Comparison of ENCODE assay signal across 8 mouse cellular contexts in the genomic region with DNA sequence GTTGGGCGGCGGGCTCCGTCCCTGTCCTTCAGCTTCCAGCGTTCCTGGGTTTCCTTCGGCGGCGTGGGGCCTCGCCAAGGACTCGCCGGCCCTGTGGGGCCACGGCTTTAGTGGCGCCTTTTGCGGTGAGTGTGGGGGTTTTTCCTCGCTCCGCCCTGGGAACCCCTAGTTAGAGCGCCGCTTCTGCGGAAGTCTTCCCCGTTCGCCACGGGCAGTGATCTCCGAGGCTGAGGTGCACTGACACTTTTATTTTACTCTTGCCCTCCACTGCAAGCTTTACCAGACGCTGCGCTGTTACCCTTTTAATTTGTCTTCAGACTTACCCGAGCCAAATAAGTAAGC. TPM values are rescaled to one million over a fixed set of nuclear protein-coding genes. Genes with fewer than 3 reads are reported as not detected.
DNase-seq lines count a peak whose midpoint lies in the region; ATAC-seq and TF ChIP-seq lines count a peak whose summit lies in the region.
"Not testable (repeated sequence)": the region's sequence is repeated elsewhere in the genome, so short reads cannot be mapped to it uniquely, and the experiment has no call there.

No protein-coding gene starts in this region.

- not testable (repeated sequence) for TF ChIP-seq CTCF in cerebellum, adult 2 months (IDR thresholded peaks at IDR 0.05; ENCODE audit: borderline replicate concordance, insufficient read depth, low read depth, low read length); heart, postnatal 0 days (IDR thresholded peaks at IDR 0.05; ENCODE audit: low read depth)

- WGBS in cerebellum, adult 2 months: 0% methylated on average over 11 of the region's 25 CpGs
- WGBS in forebrain, embryonic 11.5 days: 0% methylated on average over 10 of the region's 25 CpGs
- WGBS in heart, postnatal 0 days: 0% methylated on average over 9 of the region's 25 CpGs
- WGBS in kidney, embryonic 14.5 days: 1% methylated on average over 9 of the region's 25 CpGs
- under 1% methylated on average over 12 of the region's 25 CpGs for WGBS in liver, embryonic 15.5 days (ENCODE audit: insufficient replicate concordance)
- under 1% methylated on average over 11 of the region's 25 CpGs for WGBS in midbrain, embryonic 14.5 days

- not testable (repeated sequence) for H3K4me2 ChIP-seq in forebrain, embryonic 11.5 days (ENCODE audit: low read depth, low read length, severe bottlenecking); heart, postnatal 0 days (ENCODE audit: low read depth, low read length); kidney, embryonic 14.5 days (replicated peaks; ENCODE audit: low read depth, low read length)
- peak overlapping the region; percentile 45 for H3K4me2 ChIP-seq in liver, embryonic 15.5 days
- H3K4me2 ChIP-seq in midbrain, embryonic 14.5 days (ENCODE audit: low read length): 0 out of 2 replicates have a peak overlapping the region, but pooled peaks have one; percentile 27

- H3K36me3 ChIP-seq in forebrain, embryonic 11.5 days (ENCODE audit: control insufficient read depth, insufficient read depth, low read length); heart, postnatal 0 days (replicated peaks; ENCODE audit: control insufficient read depth, insufficient read depth, low read length); kidney, embryonic 14.5 days (ENCODE audit: control insufficient read depth, insufficient read depth, low read length); liver, embryonic 15.5 days (replicated peaks); midbrain, embryonic 14.5 days (ENCODE audit: control insufficient read depth, insufficient read depth, low read length): not testable (repeated sequence)

- H3K4me3 ChIP-seq in cerebellum, adult 2 months (replicated peaks; ENCODE audit: insufficient read depth, low read depth, low read length): peak overlapping the region; percentile 57
- H3K4me3 ChIP-seq in forebrain, embryonic 11.5 days (ENCODE audit: low read depth, low read length): peak overlapping the region; percentile 25
- H3K4me3 ChIP-seq in heart, postnatal 0 days (ENCODE audit: low read depth, low read length): peak overlapping the region; percentile 38
- H3K4me3 ChIP-seq in kidney, embryonic 14.5 days (ENCODE audit: low read length): peak overlapping the region; percentile 29; the same call in 1 of the 2 replicates
- peak overlapping the region; percentile 55 for H3K4me3 ChIP-seq in liver, embryonic 15.5 days (replicated peaks)
- H3K4me3 ChIP-seq in midbrain, embryonic 14.5 days (replicated peaks; ENCODE audit: low read depth, low read length): peak overlapping the region; percentile 26

- TF ChIP-seq EP300 in heart, postnatal 0 days (IDR thresholded peaks at IDR 0.05; ENCODE audit: low read depth): not testable (repeated sequence)

- TF ChIP-seq POLR2A in cerebellum, adult 2 months (IDR thresholded peaks at IDR 0.05; ENCODE audit: borderline replicate concordance, insufficient read depth, low read length): not testable (repeated sequence)

- H3K27me3 ChIP-seq in cerebellum, adult 2 months (ENCODE audit: control insufficient read depth, insufficient read depth, low read length); forebrain, embryonic 11.5 days (ENCODE audit: control insufficient read depth, insufficient read depth, low read length); heart, postnatal 0 days (ENCODE audit: control insufficient read depth, insufficient read depth, low read length); kidney, embryonic 14.5 days (ENCODE audit: control insufficient read depth, insufficient read depth, low read length); liver, embryonic 15.5 days; midbrain, embryonic 14.5 days (ENCODE audit: control insufficient read depth, insufficient read depth, low read length): not testable (repeated sequence)

- H3K9me3 ChIP-seq in forebrain, embryonic 11.5 days (ENCODE audit: control insufficient read depth, low read length); heart, postnatal 0 days (replicated peaks; ENCODE audit: control insufficient read depth, low read length); kidney, embryonic 14.5 days (ENCODE audit: control insufficient read depth, low read length); liver, embryonic 15.5 days (replicated peaks); midbrain, embryonic 14.5 days (ENCODE audit: control insufficient read depth, low read length): not testable (repeated sequence)

- H3K27ac ChIP-seq in cerebellum, adult 2 months (ENCODE audit: insufficient read depth, low read length); forebrain, embryonic 11.5 days (ENCODE audit: low read depth, low read length); kidney, embryonic 14.5 days (ENCODE audit: low read depth, low read length); midbrain, embryonic 14.5 days (replicated peaks; ENCODE audit: low read depth, low read length): not testable (repeated sequence)
- H3K27ac ChIP-seq in heart, postnatal 0 days (ENCODE audit: low read depth): peak overlapping the region; percentile 78
- H3K27ac ChIP-seq in liver, embryonic 15.5 days (replicated peaks): 0 out of 2 replicates have a peak overlapping the region, but pooled peaks have one; percentile 74

- DNase-seq in B cell, adult 2 months: peak; percentile 37 to 40
- peak in 1 of 2 experiments; percentile 9 for DNase-seq in cerebellum, adult 2 months
- not testable (repeated sequence) for DNase-seq in forebrain, embryonic 11.5 days (ENCODE audit: low spot score); heart, postnatal 0 days (ENCODE audit: low spot score); midbrain, embryonic 14.5 days
- peak; percentile 2 to 3 for DNase-seq in spleen, postnatal 36 days (ENCODE audit: low spot score in 2 of 2)

- not testable (repeated sequence) for ATAC-seq in forebrain, embryonic 11.5 days (replicated peaks; ENCODE audit: low FRiP score); kidney, embryonic 14.5 days (ENCODE audit: low FRiP score, low TSS enrichment); midbrain, embryonic 14.5 days (ENCODE audit: low FRiP score, low TSS enrichment)
- peak; percentile 13 for ATAC-seq in heart, postnatal 0 days (ENCODE audit: insufficient read depth, low read depth)
- peak; percentile 31 for ATAC-seq in liver, embryonic 15.5 days (ENCODE audit: insufficient read depth)

- not testable (repeated sequence) for H3K4me1 ChIP-seq in cerebellum, adult 2 months (ENCODE audit: control insufficient read depth, insufficient read depth, low read length); forebrain, embryonic 11.5 days (replicated peaks; ENCODE audit: control insufficient read depth, insufficient read depth, low read length); heart, postnatal 0 days (ENCODE audit: control insufficient read depth, insufficient read depth); kidney, embryonic 14.5 days (ENCODE audit: control insufficient read depth, insufficient read depth, low read length); liver, embryonic 15.5 days (replicated peaks); midbrain, embryonic 14.5 days (ENCODE audit: control insufficient read depth, insufficient read depth, low read length)

- not testable (repeated sequence) for H3K9ac ChIP-seq in forebrain, embryonic 11.5 days (ENCODE audit: low read length); heart, postnatal 0 days (replicated peaks; ENCODE audit: low read depth, low read length); kidney, embryonic 14.5 days (ENCODE audit: low read depth, low read length); midbrain, embryonic 14.5 days (replicated peaks; ENCODE audit: low read length)
- H3K9ac ChIP-seq in liver, embryonic 15.5 days: 0 out of 2 replicates have a peak overlapping the region, but pooled peaks have one; percentile 40

RNA-seq across cellular contexts. Expression of a gene that starts 0.5 kb away (rescaled TPM):
- 60.8 and 66.2 TPM in 2 replicates for polyA plus RNA-seq in cerebellum, adult 2 months (2012; rRNA removed)
- 65.7 and 74.5 TPM in 2 replicates for polyA plus RNA-seq in forebrain, embryonic 11.5 days (2014; fragmentation: Nextera tagmentation; extraction: Ambion mirVana)
- total RNA-seq in heart, postnatal 0 days (2014; rRNA removed; ENCODE audit: low replicate concordance): 28.6 and 31.3 TPM in 2 replicates
- polyA plus RNA-seq in heart, postnatal 0 days (2015; fragmentation: Nextera tagmentation; extraction: Ambion mirVana): 59.3 and 62.4 TPM in 2 replicates
- polyA plus RNA-seq in kidney, embryonic 14.5 days (2014; fragmentation: Nextera tagmentation; extraction: Ambion mirVana): 62.8 and 71.1 TPM in 2 replicates
- polyA plus RNA-seq in liver, embryonic 15.5 days (2015; fragmentation: Nextera tagmentation; extraction: Ambion mirVana): 27.1 and 31.4 TPM in 2 replicates
- polyA plus RNA-seq in midbrain, embryonic 14.5 days (2014; fragmentation: Nextera tagmentation; extraction: Ambion mirVana): 79.0 and 86.1 TPM in 2 replicates

RNA-seq across cellular contexts. Expression of a gene that starts 31.1 kb away (rescaled TPM):
- polyA plus RNA-seq in cerebellum, adult 2 months (2012; rRNA removed): not detected in 2 replicates
- polyA plus RNA-seq in forebrain, embryonic 11.5 days (2014; fragmentation: Nextera tagmentation; extraction: Ambion mirVana): 0.64 and 3.6 TPM in 2 replicates
- total RNA-seq in heart, postnatal 0 days (2014; rRNA removed; ENCODE audit: low replicate concordance): not detected in 2 replicates
- polyA plus RNA-seq in heart, postnatal 0 days (2015; fragmentation: Nextera tagmentation; extraction: Ambion mirVana): not detected in 2 replicates
- 2.3 and 3.8 TPM in 2 replicates for polyA plus RNA-seq in kidney, embryonic 14.5 days (2014; fragmentation: Nextera tagmentation; extraction: Ambion mirVana)
- polyA plus RNA-seq in liver, embryonic 15.5 days (2015; fragmentation: Nextera tagmentation; extraction: Ambion mirVana): 0.64 and 0.66 TPM in 2 replicates
- not detected in 2 replicates for polyA plus RNA-seq in midbrain, embryonic 14.5 days (2014; fragmentation: Nextera tagmentation; extraction: Ambion mirVana)
